Mouse (Mus musculus) embryo, embryonic 11.5 days (tissue): ENCODE results near the gene Vamp5.

ENCODE experiments used
- DNase-seq: peaks from one replicate; pipeline ENCODE4 v3.0.0-alpha.2; 2012; ENCODE audit warnings: low read depth, low spot score

Vamp5 gene

GRCm38 (mm10) chr6:72389941-72390771, 9.9 kb upstream of the Vamp5 start, which contains the start of gene Vamp8:
Gene Vamp8 (minus strand): TSS chr6:72390703.
- DNase-seq: no peak

GRCm38 (mm10) chr6:72389471-72389940, 9.2 kb upstream of the Vamp5 start:
- no peak for DNase-seq

- no peak for DNase-seq
Measured at GRCm38 (mm10) chr6:72388791-72389329, 8.6 kb upstream of the Vamp5 start.

DNA sequence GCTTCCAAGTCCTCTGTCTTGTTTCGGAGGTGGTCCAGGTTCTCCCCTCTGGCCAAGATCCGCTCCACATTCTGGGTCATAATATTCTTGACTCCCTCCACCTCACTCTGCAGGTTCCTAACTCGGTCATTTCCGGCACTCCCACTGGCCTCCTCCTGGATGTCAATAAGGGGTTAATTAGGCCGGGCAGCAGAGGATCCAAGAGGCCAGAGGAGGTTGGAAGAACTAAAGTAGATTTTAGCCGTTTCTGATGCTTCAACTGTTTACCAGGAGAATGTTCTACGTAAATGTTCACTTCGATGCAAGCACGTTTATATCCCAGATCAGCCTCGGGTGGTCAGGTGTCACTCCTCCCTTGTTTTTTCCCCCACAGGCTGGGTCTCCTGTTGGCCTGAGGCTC, 8.0 kb upstream of the Vamp5 start:
- DNase-seq: no peak

DNA sequence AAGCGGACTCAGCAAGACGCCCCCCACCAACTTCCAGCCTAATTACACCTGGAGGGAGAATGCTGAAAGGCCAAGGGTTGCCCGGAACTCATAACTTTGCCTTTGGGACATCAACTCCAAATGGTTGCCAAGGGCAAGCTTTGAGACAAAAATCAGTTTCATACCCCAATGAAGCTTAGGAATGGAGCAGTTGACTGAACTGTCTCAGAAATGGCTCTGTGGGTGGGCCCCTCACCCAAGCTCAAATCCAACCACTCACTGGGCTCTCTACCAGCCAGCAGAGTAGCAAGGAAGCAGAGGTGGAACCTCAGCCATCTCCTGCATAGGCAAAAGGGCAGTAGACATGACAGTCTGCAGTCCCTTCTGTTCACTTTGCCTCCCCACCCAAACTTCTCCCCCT, 7.5 kb upstream of the Vamp5 start:
- DNase-seq: no peak

DNA sequence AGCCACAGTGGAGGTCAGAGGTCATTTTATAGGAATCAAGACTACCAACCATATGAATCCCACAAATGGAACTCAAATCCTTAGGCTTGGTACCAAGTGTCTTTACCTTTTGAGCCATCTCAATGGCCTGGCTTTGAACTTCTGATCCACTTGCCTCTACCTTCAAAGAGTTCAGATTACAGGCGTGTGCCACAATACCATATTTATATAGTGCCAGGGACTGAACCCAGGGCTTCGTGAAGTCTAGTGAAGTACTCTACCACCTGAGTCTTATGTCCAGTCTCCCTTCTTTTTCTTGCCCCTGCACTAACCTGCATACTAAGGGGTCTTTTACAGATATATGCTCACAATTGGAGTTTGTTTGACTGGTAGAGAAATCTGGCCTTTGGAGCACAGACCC, 6.3 kb upstream of the Vamp5 start:
- DNase-seq: no peak

- DNase-seq: no peak
Measured at GRCm38 (mm10) chr6:72385258-72385657, 5.0 kb upstream of the Vamp5 start.

DNA sequence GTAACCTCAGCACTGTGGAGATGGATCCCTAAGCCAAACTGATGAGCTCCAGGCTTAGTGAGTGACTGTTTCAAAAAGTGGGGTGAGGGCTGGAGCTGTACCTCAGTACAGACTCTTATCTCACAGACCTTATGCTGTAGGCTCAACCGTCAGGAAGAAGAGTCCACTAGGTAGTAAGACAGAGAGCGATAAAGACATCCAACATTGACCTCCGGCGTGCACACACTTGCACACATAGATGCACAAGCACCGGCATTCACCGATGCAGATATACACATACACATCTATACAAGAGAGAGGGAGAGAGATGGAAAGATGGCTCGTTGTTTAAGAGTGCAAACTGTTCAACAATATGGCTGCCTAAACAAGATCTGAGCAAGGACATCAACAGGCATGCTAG, 3.7 kb upstream of the Vamp5 start:
- DNase-seq: no peak

DNA sequence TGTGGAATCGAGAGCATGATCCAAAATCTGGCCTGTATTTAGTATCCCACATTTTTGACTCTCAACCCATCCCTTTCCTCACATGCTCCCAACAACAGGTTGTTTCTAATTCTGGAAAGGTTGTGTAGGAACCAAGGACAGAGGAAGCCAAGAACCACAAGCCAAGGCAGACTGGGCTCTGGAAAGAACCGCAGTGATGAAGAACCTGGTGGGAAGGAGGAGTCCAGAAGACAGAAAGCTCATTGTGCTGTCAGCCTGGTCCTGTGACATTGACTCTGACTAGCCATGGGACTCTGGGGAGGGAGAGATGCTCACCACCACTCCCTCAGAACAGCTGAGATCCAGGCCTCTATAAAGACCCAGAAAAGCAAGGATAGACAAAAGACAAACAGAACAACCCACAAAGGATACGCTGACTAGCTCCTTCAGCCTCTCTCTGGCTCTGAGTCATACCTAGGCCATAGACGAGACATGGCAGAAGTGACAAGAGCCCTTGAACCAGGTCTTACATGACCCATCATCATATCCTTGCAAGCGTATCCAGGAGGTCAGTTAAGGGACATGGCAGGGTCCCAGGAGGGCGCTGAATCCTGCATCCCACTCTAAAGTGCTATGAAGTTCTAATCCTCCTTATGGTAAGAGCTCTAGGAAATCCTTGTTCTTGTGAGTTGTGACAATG, 3.0 kb upstream of the Vamp5 start:
- DNase-seq: no peak

DNA sequence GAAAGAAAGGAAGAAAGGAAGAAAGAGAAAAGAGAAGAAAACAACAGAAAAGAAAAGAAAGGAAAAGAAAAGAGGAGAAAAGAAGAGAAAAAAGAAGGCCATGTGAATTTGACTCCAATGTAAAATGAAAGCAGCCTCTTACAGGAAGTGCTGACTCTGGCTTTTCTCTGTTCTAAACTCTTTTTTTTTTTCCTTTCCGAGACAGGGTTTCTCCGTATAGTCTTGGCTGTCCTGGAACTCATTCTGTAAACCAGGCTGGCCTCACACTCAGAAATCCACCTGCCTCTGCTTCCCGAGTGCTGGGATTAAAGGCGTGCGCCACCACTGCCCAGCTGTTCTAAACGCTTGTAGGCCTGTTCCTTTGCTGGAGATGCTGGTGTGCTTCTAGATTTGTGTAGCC, 2.2 kb upstream of the Vamp5 start:
- no peak for DNase-seq

- no peak for DNase-seq
Measured at GRCm38 (mm10) chr6:72379377-72380130, 714 bp downstream of the Vamp5 start.

GRCm38 (mm10) chr6:72378510-72379234, 1.6 kb downstream of the Vamp5 start:
- DNase-seq: no peak

- no peak for DNase-seq
Measured at GRCm38 (mm10) chr6:72374820-72375563, 5.3 kb downstream of the Vamp5 start.

- DNase-seq: no peak
Measured at GRCm38 (mm10) chr6:72374206-72374605, 6.1 kb downstream of the Vamp5 start.

- no peak for DNase-seq
Measured at GRCm38 (mm10) chr6:72373184-72373583, 7.1 kb downstream of the Vamp5 start.

DNA sequence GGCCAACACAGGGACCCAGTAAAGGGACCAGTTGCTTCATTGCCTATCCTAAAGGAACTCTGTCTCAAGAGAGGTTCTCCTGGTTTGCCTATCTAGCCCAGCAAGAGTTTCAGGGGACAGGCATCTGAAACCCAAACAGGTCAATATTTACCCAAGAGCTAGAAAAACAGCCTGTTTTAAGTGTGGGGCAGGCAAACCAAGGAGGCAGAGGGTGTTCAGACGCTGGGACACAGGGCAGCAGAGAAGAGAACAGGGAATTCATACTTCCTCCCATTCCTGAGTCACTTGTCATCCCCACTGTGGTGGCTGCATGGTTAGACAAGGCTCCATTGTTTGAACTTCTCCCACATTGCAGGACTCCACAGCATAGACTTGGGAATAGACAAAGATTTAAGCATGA, 8.7 kb downstream of the Vamp5 start:
- no peak for DNase-seq

DNA sequence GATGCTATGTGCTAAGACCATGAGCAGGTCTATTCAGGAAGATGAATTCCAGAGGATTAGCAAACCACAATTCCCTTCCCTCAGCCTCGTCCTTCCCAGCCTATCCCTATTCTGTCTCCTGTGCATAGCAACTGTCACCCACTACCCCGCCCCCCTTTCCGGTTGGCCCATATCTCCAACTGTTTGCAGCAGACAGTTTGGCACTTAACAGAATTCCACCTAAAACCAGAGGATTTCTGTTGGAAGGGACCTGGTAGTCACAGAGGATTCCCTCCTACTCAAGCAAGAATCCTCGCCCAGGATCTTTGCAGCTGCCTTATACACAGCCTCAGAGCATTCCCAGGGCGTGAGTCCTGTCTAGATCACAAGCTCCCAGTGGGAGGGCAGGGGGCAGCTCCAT, 9.1 kb downstream of the Vamp5 start:
- DNase-seq: no peak

DNA sequence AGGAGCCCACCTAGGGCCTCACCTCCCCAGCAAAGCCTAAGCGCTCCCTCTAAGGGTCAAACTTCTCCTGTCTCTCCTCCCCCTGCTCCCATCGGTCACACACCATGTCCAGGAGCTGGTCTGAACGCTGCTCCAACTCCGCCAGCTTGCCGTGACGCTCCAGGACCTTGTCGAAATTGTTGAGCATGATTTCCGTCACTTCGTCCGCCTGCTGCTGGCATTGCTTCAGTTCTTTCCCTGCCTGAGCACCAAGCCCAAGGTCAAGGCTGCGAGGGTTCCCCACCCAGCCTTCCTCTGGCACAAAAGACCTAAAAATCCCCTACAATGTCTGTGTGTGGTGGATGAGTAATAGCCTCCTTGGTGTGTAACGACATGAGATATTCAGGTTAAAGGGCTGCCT, 10.2 kb downstream of the Vamp5 start:
- DNase-seq: no peak

GRCm38 (mm10) chr6:72369557-72369956, 10.7 kb downstream of the Vamp5 start:
- no peak for DNase-seq

DNA sequence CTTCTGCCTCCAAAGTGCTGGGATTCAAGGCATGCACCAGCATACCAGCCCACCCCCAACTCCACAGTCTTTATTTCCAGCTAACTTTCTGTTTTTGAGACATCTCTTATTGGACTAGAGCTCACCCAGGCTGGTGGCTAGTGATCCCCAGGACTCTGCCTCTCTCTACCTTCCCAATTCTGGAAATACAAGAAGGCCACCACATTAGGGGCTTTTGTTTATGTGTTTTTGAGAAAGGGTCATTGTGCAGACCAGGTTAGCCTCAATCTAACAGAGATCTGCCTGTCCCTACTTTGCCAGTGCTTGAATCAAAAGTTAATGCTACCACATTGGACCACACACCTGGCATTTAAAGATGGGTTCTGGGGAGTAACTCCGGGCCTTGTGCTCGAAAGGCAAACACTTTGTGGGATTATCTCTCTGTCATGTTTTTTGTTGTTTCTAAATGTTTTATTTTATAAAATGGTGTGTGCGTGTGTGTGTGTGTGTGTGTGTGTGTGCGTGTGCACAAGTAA, 12.8 kb downstream of the Vamp5 start:
- no peak for DNase-seq
